Mouse (Mus musculus): ENCODE data around the gene Hist1h4m.
"Not testable (repeated sequence)": the region's sequence is repeated elsewhere in the genome, so short reads cannot be mapped to it uniquely, and the experiment has no call there.

The Hist1h4m gene

GRCm38 (mm10) chr13:21811074-21811473, 472 bp upstream of the Hist1h4m start:
- DNase-seq (ENCODE audit: low read depth): not testable (repeated sequence)

DNA sequence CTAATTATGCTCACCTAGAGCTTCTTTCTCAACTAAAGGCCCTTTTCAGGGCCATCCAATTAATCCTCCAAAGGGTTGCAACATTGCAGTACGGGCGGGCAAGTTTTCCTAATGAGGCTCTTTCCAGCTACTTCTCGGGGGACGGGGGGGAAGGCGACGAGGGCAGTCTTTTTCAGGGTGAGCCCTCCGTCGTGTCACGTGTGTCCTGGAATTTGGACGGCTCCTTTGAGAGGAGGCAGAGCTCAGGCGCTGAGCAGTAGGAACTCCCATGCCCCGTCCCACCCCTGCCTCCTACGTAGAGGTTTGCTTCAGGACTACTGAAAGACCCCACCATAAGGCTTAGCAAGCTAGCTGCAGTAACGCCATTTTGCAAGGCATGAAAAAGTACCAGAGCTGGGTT, 546 bp downstream of the Hist1h4m start:
- not testable (repeated sequence) for DNase-seq (ENCODE audit: low read depth)

- DNase-seq (ENCODE audit: low read depth): not testable (repeated sequence)
Measured at GRCm38 (mm10) chr13:21820082-21820890, 8.7 kb downstream of the Hist1h4m start.

DNA sequence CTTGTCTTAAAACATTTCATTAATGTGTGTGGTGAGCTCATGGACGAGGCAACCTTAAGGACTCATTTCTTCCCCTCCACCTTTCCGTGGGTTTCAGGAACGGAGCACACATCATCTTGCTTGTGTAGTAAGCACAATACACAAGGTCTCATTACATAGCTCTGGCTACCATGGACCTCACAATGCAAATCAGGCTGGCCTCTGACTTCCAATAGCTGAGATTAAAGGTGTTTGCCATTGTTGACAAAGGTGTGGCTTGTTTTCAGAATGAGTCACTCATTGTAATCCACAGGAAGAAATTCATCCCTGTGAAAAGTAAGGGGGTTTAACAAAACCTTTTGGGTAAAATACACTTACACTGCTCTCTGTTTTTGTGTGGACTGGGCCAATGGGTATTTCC, 17.0 kb downstream of the Hist1h4m start:
- DNase-seq (ENCODE audit: low read depth): peak; percentile 35

DNA sequence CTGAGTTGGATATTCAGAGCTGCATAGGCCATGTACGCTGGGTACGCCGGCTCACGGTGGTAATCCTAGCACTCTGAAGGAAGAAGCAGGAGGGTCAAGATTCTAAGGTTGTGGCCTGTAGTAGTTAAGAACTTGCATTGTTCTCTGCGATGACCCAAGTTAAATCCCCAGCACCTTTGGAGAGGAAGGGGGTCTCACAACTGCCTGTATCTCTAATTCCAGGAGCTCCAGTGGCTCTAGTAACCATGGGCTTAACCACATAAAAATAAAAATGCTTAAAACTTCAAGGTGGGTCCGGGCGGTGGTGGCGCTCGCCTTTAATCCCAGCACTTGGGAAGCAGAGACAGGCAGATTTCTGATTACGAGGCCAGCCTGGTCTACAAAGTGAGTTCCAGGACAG, 18.8 kb downstream of the Hist1h4m start:
- DNase-seq (ENCODE audit: low read depth): peak; percentile 11

DNA sequence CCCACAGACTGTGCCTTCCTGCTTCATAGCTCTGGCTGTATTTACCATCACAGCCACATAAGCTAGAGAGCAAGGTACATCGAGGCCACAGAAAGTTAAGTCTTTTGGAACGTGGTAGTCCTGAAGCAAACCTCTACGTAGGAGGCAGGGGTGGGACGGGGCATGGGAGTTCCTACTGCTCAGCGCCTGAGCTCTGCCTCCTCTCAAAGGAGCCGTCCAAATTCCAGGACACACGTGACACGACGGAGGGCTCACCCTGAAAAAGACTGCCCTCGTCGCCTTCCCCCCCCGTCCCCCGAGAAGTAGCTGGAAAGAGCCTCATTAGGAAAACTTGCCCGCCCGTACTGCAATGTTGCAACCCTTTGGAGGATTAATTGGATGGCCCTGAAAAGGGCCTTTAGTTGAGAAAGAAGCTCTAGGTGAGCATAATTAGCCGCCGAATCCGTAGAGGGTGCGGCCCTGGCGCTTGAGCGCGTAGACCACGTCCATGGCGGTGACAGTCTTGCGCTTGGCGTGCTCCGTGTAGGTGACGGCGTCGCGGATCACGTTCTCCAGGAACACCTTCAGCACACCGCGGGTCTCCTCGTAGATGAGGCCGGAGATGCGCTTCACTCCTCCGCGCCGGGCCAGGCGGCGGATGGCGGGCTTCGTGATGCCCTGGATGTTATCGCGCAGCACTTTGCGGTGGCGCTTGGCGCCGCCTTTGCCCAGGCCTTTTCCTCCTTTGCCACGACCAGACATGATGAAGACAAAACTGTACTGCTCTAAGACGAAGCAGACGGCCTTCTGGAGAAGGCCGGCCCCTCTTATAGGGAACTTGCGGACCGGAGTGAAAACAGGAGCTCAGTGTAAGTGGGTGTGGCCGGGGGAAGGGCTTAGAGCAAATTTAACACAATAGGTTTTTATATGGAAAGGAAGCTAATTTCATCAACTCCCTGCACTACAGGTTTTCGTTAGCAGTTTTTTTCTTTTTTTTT, 20.2 kb downstream of the Hist1h4m start, which contains the start of gene Hist1h4n:
Hist1h4n (minus strand) TSS at position 779 of the 977 bp plus-strand sequence.
- not testable (repeated sequence) for DNase-seq (ENCODE audit: low read depth)

DNA sequence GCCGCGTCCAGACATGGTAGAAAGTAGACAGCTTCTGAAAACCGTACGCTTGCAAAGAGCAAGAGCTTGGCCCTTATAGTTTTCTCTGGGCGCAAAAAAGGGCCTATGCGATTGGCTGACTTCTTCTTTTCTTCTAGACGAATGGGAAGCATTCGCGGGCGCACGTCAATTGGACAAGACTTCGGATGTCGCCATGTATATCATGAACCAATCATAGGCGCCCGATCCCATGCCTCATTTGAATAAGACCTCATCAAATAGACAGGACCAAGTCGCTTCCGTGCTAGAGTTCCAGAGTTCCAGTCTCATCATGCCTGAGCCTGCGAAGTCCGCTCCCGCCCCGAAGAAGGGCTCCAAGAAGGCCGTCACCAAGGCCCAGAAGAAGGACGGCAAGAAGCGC, 21.9 kb downstream of the Hist1h4m start, which contains the start of the genes Hist1h2ap and Hist1h2br:
Hist1h2ap (minus strand) TSS at position 47 of the 400 bp plus-strand sequence.
Hist1h2br (plus strand) TSS at position 283 of the 400 bp plus-strand sequence.
- DNase-seq (ENCODE audit: low read depth): not testable (repeated sequence)

GRCm38 (mm10) chr13:21840508-21840907, 29.0 kb downstream of the Hist1h4m start:
- not testable (repeated sequence) for DNase-seq (ENCODE audit: low read depth)

GRCm38 (mm10) chr13:21846356-21846755, 34.8 kb downstream of the Hist1h4m start:
- DNase-seq (ENCODE audit: low read depth): not testable (repeated sequence)

- DNase-seq (ENCODE audit: low read depth): no peak
Measured at GRCm38 (mm10) chr13:21847883-21848282, 36.3 kb downstream of the Hist1h4m start.

- DNase-seq (ENCODE audit: low read depth): not testable (repeated sequence)
Measured at GRCm38 (mm10) chr13:21850696-21851095, 39.1 kb downstream of the Hist1h4m start.

DNA sequence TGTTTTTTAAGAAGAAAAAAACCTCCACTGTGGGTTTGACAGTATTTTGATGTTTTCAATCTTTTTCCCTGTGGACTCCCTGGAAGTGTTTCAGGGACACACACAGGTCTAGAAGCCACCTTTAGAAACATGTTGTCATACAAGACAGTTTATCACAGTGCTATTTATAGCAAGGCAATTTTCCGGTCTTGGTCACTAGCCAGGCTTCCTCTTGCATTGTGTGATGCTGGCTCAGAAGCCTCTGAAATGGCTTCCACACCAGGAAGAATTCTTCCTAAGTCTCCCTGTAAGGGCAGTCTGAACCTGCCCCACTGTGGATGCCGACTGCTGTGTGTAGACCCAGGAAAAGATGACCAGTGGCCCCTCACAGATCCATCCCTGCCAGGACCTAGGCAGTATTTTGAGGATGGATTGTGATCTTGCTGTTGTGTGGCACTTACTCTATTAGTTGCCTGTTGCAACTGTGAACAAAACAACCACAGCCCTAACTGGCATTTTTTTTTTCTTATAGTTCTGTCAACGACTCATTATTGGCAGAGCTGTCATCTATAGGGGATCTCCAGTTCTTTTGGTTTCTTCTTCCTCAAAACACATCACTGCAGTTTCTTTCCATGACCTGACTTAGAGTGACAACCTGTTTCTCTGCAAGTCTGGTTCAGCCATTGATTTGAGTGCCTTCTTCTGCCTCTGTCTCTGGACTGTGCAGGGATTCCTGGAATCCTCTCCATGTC, 40.8 kb downstream of the Hist1h4m start:
- peak; percentile 36 for DNase-seq (ENCODE audit: low read depth)

DNA sequence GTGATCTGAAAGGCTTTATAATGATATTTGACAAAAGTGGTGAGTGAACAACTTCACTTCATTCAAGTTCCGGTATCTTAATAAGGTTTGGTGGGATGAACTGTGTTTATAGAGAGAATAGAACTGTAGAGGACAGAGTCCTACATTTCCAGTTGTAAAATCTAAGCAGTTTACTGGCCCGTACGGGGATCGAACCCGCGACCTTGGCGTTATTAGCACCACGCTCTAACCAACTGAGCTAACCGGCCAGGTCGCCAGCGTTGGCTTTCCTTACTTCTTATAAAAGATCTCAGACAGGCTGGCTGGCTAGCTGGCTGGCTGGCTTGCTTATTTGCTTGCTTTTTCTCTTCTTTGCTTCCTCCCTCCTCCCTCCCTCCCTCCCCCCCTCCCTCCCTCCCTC, 43.6 kb downstream of the Hist1h4m start:
- DNase-seq (ENCODE audit: low read depth): peak; percentile 65

DNA sequence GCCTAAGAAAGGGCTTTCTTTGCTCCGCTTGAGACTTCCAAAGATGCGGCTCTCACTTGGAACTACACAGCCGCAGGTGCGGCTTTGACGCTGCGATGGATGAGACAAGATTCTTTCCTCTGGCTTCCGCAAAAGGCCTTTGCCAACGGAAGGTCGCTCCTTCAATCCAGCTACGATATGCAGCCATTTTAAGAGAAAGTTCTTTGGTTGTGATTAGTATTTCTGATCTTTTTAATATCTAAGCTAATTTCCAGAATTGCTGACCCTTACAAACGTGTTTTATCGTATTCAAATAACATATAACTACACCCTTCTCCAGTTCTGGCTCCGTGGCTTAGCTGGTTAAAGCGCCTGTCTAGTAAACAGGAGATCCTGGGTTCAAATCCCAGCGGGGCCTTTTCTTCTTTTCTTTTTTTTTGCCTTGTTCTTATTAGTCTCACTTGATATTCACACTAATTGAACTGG, 44.2 kb downstream of the Hist1h4m start:
- DNase-seq (ENCODE audit: low read depth): peak; percentile 57

GRCm38 (mm10) chr13:21861608-21862007, 50.1 kb downstream of the Hist1h4m start:
- DNase-seq (ENCODE audit: low read depth): no peak

Data from induced T-regulatory cell, adult 2 months (primary cell).